Mouse (Mus musculus) urinary bladder, postnatal 10 days (tissue): ENCODE data around the gene Gm7271.

ENCODE experiments used
- DNase-seq: peaks from one replicate; pipeline ENCODE4 v3.0.0; 2022; ENCODE audit warnings: low spot score

The Gm7271 gene

DNA sequence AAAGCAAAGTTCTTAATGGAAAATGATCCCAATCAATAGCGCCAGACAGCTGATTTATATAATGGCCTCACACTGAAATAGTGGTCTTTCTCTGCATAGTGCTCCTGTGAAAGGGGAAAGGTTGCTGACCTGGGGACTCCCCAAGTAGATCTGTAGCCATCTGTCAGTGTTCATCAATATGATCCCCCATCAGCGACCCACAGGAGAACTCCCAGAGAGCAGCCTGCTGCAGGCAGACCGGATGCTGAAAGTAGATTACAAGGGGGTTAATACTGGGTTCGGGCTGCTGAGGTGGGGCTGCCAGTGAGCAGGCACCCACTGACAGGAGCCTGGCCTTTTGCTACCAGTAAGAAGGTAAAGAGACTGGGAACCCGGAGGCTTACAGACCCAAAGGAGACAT is at the start of gene Gm7271:
Gm7271 (plus strand) TSS at position 230 of the 400 bp plus-strand sequence.
- no peak for DNase-seq

DNA sequence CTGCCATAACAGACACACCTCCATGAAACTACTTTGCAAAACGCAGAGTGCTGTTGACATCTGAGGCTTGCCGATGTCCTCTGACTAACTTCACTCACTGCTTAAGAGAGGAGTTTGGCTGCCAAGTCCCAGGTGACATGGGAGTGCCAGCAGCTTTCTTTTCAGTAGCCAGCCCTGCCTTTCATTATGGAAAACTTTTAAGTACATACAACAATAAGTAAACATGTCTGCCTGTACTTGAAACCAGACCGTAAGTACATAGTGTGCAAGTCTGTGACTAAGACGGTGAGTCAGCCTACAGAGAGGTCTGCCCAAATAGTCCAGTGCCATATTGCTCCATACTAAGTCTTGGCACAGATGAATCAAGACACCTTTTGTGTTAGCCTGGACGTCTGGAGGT is 46.7 kb upstream of the Gm7271 start:
- no peak for DNase-seq

DNA sequence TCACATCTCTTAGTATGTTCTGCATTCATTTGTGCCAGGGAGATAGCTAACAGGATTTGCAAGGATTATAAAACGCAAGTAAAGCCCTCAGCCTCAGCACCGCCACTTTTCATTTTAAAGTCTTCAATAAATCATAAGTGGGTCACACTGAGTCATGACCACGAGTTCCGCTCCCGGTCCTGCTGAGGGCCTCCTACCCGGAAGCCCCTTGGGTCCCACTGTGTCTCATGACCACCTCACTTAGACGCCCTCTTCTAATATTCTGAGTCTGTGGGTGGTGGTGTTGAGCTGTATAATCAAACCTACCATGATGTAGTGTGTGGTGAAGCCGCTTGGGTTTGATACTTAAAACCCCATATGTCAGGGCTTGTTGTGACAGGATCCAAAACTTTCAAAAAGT is 46.1 kb upstream of the Gm7271 start:
- DNase-seq, result no peak

DNA sequence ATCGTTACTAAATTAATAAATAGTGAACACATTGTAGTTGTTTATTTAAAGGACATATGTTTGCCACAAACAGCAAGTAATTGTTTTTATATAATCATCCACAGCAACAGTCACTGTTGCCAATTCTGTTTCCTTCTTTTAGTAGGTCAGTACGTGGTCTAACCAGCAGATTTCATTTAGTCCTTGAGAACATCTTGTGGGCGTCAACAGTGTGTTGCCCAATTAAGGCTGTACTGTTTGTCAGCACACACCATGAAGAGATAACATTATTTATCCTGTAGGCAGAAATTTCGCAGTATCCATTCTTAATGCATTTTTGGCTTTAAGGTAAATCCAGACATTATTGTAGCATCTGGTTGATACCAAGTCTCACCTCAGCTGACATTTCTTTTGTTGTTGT is 42.4 kb upstream of the Gm7271 start:
- no peak for DNase-seq

- no peak for DNase-seq
Measured at GRCm38 (mm10) chr5:76474931-76475330, 8.9 kb upstream of the Gm7271 start.

- no peak for DNase-seq
Measured at GRCm38 (mm10) chr5:76476873-76477272, 7.0 kb upstream of the Gm7271 start.

- DNase-seq, result no peak
Measured at GRCm38 (mm10) chr5:76477764-76478163, 6.1 kb upstream of the Gm7271 start.

DNA sequence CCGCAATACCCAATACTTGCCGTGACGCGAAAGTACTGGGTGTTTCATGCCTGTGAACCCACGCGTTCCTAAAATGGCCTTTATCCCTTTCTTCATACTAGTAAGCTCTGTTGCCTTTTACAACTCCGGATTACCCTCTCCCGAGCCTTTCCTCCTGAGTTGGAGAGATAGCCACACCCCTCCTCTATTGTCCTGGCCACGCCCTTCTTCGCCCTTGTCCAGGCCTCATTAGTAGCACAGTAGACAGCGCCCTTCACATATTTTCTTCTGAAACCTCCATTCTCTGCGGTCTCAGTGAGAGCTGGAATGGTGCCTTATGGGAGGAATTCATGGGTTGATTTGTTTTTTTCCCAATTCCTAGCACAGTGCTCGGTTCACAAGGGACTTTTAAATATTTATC is 11.3 kb downstream of the Gm7271 start:
- no peak for DNase-seq

- no peak for DNase-seq
Measured at GRCm38 (mm10) chr5:76522446-76522845, 38.6 kb downstream of the Gm7271 start.

DNA sequence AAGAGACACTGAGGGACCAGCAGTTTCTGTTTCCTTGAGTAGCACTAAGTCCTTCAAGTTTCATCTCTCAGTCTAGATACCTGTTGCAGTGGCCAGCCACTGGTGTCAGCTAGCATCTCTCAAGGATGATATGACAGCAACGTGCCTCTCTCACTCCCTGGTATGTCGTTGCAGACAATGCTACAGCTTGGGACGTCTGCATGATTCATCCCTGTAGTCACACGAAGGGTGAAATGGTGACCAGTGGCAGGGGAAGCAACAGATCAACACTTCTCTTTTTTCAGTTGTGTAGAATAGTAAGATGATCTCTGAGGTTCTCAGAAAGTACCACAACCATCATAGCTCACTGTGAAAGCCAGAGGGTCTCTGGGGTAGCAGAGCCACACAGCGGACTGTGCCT is 40.8 kb downstream of the Gm7271 start:
- no peak for DNase-seq

DNA sequence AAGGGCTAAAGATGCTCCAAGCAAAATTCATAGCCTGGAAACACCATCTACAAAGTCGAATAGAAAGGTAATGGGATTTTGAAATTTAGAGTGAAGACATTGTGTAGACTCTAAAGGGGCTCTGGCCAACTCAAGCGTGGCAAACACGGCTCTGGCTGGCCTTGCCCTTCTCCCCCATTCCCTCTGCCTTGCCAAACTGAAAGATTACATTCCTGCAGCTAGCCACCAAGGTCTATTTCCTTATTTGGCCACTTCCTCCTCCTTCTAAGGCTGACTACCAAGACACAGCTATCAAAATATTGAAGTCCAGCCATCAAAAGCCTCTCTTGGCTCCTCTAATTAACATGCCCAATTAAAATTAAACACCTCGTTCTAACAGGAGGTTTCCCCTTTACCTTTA is 41.2 kb downstream of the Gm7271 start:
- no peak for DNase-seq

GRCm38 (mm10) chr5:76525829-76526228 is 42.0 kb downstream of the Gm7271 start:
- no peak for DNase-seq

- DNase-seq, result peak; percentile 73
Measured at GRCm38 (mm10) chr5:76529040-76529703, 45.3 kb downstream of the Gm7271 start, which contains the start of gene Exoc1. Gene Exoc1, plus strand, starts transcription at chr5:76529311.

- no peak for DNase-seq
Measured at GRCm38 (mm10) chr5:76529704-76530066, 45.8 kb downstream of the Gm7271 start.

GRCm38 (mm10) chr5:76533186-76533585 is 49.3 kb downstream of the Gm7271 start:
- DNase-seq, result no peak

DNA sequence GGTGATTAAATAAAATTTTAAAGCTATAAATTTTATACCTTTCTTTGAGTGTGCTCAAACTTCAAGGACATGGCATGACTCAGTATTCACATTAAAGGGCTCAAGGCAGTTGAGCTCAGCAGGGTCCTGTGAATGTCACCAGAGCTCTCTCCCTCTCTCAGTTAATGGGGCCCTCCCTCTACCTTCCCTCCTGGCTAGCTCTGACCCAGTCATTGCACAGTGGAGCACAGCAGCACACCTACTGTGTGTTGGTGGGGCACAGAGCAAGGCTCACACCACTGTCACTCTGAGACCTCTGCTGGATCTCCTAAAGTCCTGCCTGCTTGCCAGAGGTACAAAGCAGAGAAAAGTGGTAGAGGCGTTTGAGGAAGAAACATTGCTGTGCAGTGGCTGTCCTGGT is 52.4 kb downstream of the Gm7271 start:
- no peak for DNase-seq

DNA sequence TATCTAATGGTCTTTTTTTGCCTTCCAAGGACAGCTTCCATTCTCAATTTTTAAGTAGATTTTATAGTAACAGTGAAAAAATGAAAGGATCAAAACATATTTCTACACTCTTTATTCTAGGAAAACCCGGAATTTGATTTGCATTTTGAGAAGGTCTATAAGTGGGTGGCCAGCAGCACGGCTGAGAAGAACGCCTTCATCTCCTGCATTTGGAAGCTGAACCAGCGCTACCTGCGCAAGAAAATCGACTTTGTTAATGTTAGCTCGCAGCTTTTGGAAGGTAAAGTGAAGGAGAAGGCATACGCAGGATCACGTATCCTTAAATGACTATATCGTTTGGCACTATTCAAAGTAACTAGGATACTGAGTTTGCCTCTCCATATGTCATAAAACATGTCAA is 53.7 kb downstream of the Gm7271 start:
- no peak for DNase-seq

GRCm38 (mm10) chr5:76540181-76540580 is 56.3 kb downstream of the Gm7271 start:
- no peak for DNase-seq

- DNase-seq, result no peak
Measured at GRCm38 (mm10) chr5:76540842-76541241, 57.0 kb downstream of the Gm7271 start.

DNA sequence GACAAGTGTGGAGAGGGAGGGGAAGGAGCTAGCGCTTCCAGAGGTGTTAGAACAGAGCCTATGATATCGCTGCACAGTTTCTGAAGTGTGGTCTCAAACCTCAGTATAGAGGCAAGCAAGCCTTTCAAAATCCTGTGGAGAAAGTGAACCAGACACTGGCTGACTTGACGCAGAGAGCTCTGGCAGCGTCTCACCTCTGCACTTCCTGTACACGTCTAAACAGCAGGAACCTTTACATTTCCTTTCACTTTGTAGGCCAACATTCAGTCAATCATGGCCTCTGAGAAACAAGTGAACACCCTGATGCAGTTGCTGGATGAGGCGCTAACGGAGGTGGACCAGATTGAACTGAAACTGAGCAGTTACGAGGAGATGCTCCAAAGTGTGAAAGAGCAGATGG is 59.4 kb downstream of the Gm7271 start:
- no peak for DNase-seq

GRCm38 (mm10) chr5:76550426-76550825 is 66.6 kb downstream of the Gm7271 start:
- DNase-seq, result no peak

DNA sequence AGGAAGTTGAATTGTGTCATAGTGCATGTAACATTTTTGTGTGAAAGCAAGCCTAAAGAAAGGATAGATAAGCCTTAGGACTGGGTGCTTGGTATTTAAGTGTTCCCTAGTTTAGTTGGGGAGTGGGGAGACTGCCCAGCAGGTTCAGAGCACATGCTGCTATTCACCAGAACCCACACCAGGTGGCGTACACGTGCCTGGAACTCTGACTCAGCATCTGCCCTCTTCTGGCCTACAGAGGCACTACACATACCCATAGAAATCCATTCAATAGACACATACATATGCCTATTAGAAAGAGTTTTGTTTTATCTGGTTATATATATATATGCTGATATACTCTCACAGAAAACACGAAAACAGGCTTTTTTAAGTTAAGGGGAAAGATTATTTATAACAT is 81.5 kb downstream of the Gm7271 start:
- DNase-seq, result no peak
